ENCODE assay signal across 27 mouse cellular contexts in the genomic region with DNA sequence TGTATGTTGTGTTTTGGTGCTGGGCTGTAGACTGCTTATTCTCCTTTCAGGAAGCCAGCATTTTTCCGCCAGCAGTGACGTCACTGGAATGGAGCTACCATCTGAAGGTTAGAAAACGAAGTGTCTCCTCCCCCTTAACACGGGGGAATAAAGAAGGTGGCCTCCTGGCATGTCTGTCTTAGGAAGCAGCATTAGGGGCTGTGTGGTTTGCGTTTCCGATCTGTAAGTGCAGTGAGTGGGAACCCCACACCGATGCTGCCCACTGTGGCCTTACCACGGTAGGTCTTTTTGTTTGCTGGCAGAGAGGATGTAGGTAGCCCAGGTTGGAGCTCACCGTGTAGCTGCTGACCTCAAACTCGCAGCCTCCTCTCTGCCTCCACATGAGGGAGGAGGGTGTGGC. TPM values are rescaled to one million over a fixed set of nuclear protein-coding genes. Genes with fewer than 3 reads are reported as not detected.
DNase-seq lines count a peak whose midpoint lies in the region; ATAC-seq and TF ChIP-seq lines count a peak whose summit lies in the region.
"Had no signal": no experiment of that assay in that cellular context is flagged by ENCODE, and none has a peak within 500 bp of the region (broad histone marks: within the 10 kb centered on the region; RNA-seq: fewer than 3 reads in every experiment).

No protein-coding gene starts in this region.

- no peak overlapping the region for H3K27ac ChIP-seq in midbrain, postnatal 0 days (ENCODE audit: low read depth, low read length)
- no peak overlapping the region for H3K27ac ChIP-seq in intestine, embryonic 15.5 days
- H3K27ac ChIP-seq: embryonic facial prominence, embryonic 13.5 days; embryonic facial prominence, embryonic 15.5 days; forebrain, embryonic 10.5 days; forebrain, embryonic 12.5 days had no signal

- intact Hi-C loops in left cerebral cortex, postnatal 10 days (cut with DNase I): no loop called here

- WGBS in midbrain, postnatal 0 days: 87% methylated on average over 10 of the region's 10 CpGs
- WGBS in intestine, embryonic 15.5 days: 78% methylated on average over 10 of the region's 10 CpGs

- no peak overlapping the region for H3K9ac ChIP-seq in midbrain, postnatal 0 days (replicated peaks; ENCODE audit: low read length, poor library complexity, severe bottlenecking)
- H3K9ac ChIP-seq in intestine, embryonic 15.5 days: no peak overlapping the region
- H3K9ac ChIP-seq: embryonic facial prominence, embryonic 13.5 days; embryonic facial prominence, embryonic 15.5 days; forebrain, embryonic 12.5 days had no signal

- H3K4me2 ChIP-seq in midbrain, postnatal 0 days (ENCODE audit: low read depth, low read length, poor library complexity, severe bottlenecking): no peak overlapping the region
- H3K4me2 ChIP-seq in intestine, embryonic 15.5 days (replicated peaks): no peak overlapping the region
- H3K4me2 ChIP-seq: embryonic facial prominence, embryonic 13.5 days; embryonic facial prominence, embryonic 15.5 days; forebrain, embryonic 12.5 days had no signal

- H3K36me3 ChIP-seq in megakaryocyte, embryonic 14.5 days (replicated peaks; ENCODE audit: low read length): peaks cover 68% of the 10 kb centered on the region
- H3K36me3 ChIP-seq in midbrain, postnatal 0 days (ENCODE audit: insufficient read depth, low read length): peaks cover 28% of the 10 kb centered on the region
- H3K36me3 ChIP-seq in intestine, embryonic 15.5 days: 0 out of 2 replicates have a peak, but pooled peaks cover 2% of the 10 kb centered on the region

- no peak for DNase-seq in midbrain, postnatal 0 days (ENCODE audit: low spot score)
- no peak for DNase-seq in left cerebral cortex, postnatal 10 days (ENCODE audit: extremely low spot score in 1 of 2, low spot score in 2 of 2)
- DNase-seq: adrenal gland, adult 8-10 months; adrenal gland, postnatal 14 days; adrenal gland, postnatal 36 days; B cell, adult 2 months; cerebellum, adult 11-12 months; cerebellum, adult 2 months; cerebellum, adult 9-10 months; cerebellum, postnatal 10 days; cerebellum, postnatal 25 days; embryo, embryonic 11 days had no signal

- peaks cover 44% of the 10 kb centered on the region for H3K4me1 ChIP-seq in megakaryocyte, embryonic 14.5 days
- no peaks in the 10 kb centered on the region for H3K4me1 ChIP-seq in midbrain, postnatal 0 days (ENCODE audit: insufficient read depth, low read length)
- H3K4me1 ChIP-seq in intestine, embryonic 15.5 days (replicated peaks): peaks cover 4% of the 10 kb centered on the region; the same call in 1 of the 2 replicates
- H3K4me1 ChIP-seq: embryonic facial prominence, embryonic 13.5 days; embryonic facial prominence, embryonic 15.5 days; forebrain, embryonic 10.5 days; forebrain, embryonic 12.5 days had no signal

- peaks cover 9% of the 10 kb centered on the region for H3K9me3 ChIP-seq in megakaryocyte, embryonic 14.5 days
- no peaks in the 10 kb centered on the region for H3K9me3 ChIP-seq in midbrain, postnatal 0 days (ENCODE audit: low read length)
- H3K9me3 ChIP-seq in intestine, embryonic 15.5 days: no peaks in the 10 kb centered on the region
- H3K9me3 ChIP-seq: embryonic facial prominence, embryonic 13.5 days; embryonic facial prominence, embryonic 15.5 days; forebrain, embryonic 10.5 days had no signal

- ATAC-seq in megakaryocyte, adult 5-6 weeks (ENCODE audit: poor library complexity, severe bottlenecking): no peak
- ATAC-seq in hematopoietic stem cell, adult 5-6 weeks (replicated peaks in 1 of 2; ENCODE audit: insufficient read depth in 1 of 2, low FRiP score in 2 of 2, low TSS enrichment in 1 of 2, low read depth in 1 of 2, poor library complexity in 2 of 2, severe bottlenecking in 2 of 2): peak; percentile 61 to 78
- peak; percentile 46 for ATAC-seq in megakaryocyte progenitor cell, adult 5-6 weeks (replicated peaks; ENCODE audit: poor library complexity)
- ATAC-seq in midbrain, postnatal 0 days (ENCODE audit: low FRiP score): no peak
- no peak for ATAC-seq in intestine, embryonic 15.5 days
- ATAC-seq: activated CD4-positive, CD25-positive, alpha-beta regulatory T cell, adult 4 months; CD4-positive, CD25-positive, alpha-beta regulatory T cell, adult 4 months; forebrain, embryonic 14.5 days; Patski had no signal

- H3K4me3 ChIP-seq in megakaryocyte, embryonic 14.5 days (replicated peaks): peak overlapping the region; percentile 7
- H3K4me3 ChIP-seq in midbrain, postnatal 0 days (ENCODE audit: low read depth, low read length): no peak overlapping the region
- no peak overlapping the region for H3K4me3 ChIP-seq in intestine, embryonic 15.5 days (replicated peaks)
- H3K4me3 ChIP-seq: embryonic facial prominence, embryonic 13.5 days; embryonic facial prominence, embryonic 15.5 days; erythroblast, embryonic 14.5 days; forebrain, embryonic 10.5 days; forebrain, embryonic 12.5 days had no signal

- no peaks in the 10 kb centered on the region for H3K27me3 ChIP-seq in megakaryocyte, embryonic 14.5 days (replicated peaks)
- H3K27me3 ChIP-seq in midbrain, postnatal 0 days (ENCODE audit: insufficient read depth, low read length): no peaks in the 10 kb centered on the region
- no peaks in the 10 kb centered on the region for H3K27me3 ChIP-seq in intestine, embryonic 15.5 days (replicated peaks)
- H3K27me3 ChIP-seq: CH12.LX; embryonic facial prominence, embryonic 13.5 days; embryonic facial prominence, embryonic 15.5 days; forebrain, embryonic 12.5 days; Patski had no signal

- TF ChIP-seq CTCF in midbrain, postnatal 0 days (IDR thresholded peaks at IDR 0.05): no peak

RNA-seq across cellular contexts. Expression of gene Ncf1, which starts 22.7 kb away (rescaled TPM):
- 52.7 and 124 TPM in 2 replicates for polyA plus RNA-seq in megakaryocyte, embryonic 14.5 days (2012; ENCODE audit: insufficient read depth, low replicate concordance)
- total RNA-seq in megakaryocyte, adult 5-6 weeks (2015): 284 and 306 TPM in 2 replicates
- total RNA-seq in megakaryocyte, adult 5-6 weeks (2017): 339 and 371 TPM in 2 replicates
- total RNA-seq in hematopoietic stem cell, adult 5-6 weeks (2017): 61.2 and 107 TPM in 2 replicates
- 139 and 150 TPM in 2 replicates for total RNA-seq in megakaryocyte progenitor cell, adult 5-6 weeks (2015)
- total RNA-seq in megakaryocyte progenitor cell, adult 5-6 weeks (2017): 155 and 185 TPM in 2 replicates
- 4.3 and 9.2 TPM in 2 replicates for total RNA-seq in midbrain, postnatal 0 days (2014; rRNA removed)
- polyA plus RNA-seq in midbrain, postnatal 0 days (2015; fragmentation: Nextera tagmentation; extraction: Ambion mirVana): 2.1 and 2.2 TPM in 2 replicates
- 4.2 and 6.0 TPM in 2 replicates for polyA plus RNA-seq in intestine, embryonic 15.5 days (2015; fragmentation: Nextera tagmentation; extraction: Ambion mirVana)
- 1 to 10 TPM; 5.7 to 8.3 TPM for total RNA-seq in left cerebral cortex, postnatal 10 days (2021)

RNA-seq across cellular contexts. Expression of gene Gtf2ird2, which starts 22.9 kb away (rescaled TPM):
- polyA plus RNA-seq in megakaryocyte, embryonic 14.5 days (2012; ENCODE audit: insufficient read depth, low replicate concordance): 6.1 TPM in 1 of 2 replicates, not detected in the other
- 2.7 and 4.4 TPM in 2 replicates for total RNA-seq in megakaryocyte, adult 5-6 weeks (2015)
- total RNA-seq in megakaryocyte, adult 5-6 weeks (2017): 2.5 and 3.2 TPM in 2 replicates
- 7.8 and 11.9 TPM in 2 replicates for total RNA-seq in hematopoietic stem cell, adult 5-6 weeks (2017)
- 4.2 TPM in 2 replicates for total RNA-seq in megakaryocyte progenitor cell, adult 5-6 weeks (2015)
- total RNA-seq in megakaryocyte progenitor cell, adult 5-6 weeks (2017): 4.2 and 4.7 TPM in 2 replicates
- total RNA-seq in midbrain, postnatal 0 days (2014; rRNA removed): 17.3 and 27.0 TPM in 2 replicates
- 14.7 and 15.5 TPM in 2 replicates for polyA plus RNA-seq in midbrain, postnatal 0 days (2015; fragmentation: Nextera tagmentation; extraction: Ambion mirVana)
- polyA plus RNA-seq in intestine, embryonic 15.5 days (2015; fragmentation: Nextera tagmentation; extraction: Ambion mirVana): 8.1 and 8.3 TPM in 2 replicates
- 10 to 100 TPM; 14.1 to 16.5 TPM for total RNA-seq in left cerebral cortex, postnatal 10 days (2021)

RNA-seq across cellular contexts. Expression of gene Rcc1l, which starts 30.1 kb away (rescaled TPM):
- polyA plus RNA-seq in megakaryocyte, embryonic 14.5 days (2012; ENCODE audit: insufficient read depth, low replicate concordance): 7.8 and 12.3 TPM in 2 replicates
- total RNA-seq in megakaryocyte, adult 5-6 weeks (2015): 2.9 and 3.4 TPM in 2 replicates
- total RNA-seq in megakaryocyte, adult 5-6 weeks (2017): 1.8 and 2.1 TPM in 2 replicates
- total RNA-seq in hematopoietic stem cell, adult 5-6 weeks (2017): 8.0 and 9.1 TPM in 2 replicates
- 10.6 and 11.1 TPM in 2 replicates for total RNA-seq in megakaryocyte progenitor cell, adult 5-6 weeks (2015)
- total RNA-seq in megakaryocyte progenitor cell, adult 5-6 weeks (2017): 8.8 and 10.2 TPM in 2 replicates
- total RNA-seq in midbrain, postnatal 0 days (2014; rRNA removed): 15.1 and 16.2 TPM in 2 replicates
- 20.1 and 21.2 TPM in 2 replicates for polyA plus RNA-seq in midbrain, postnatal 0 days (2015; fragmentation: Nextera tagmentation; extraction: Ambion mirVana)
- 33.1 and 34.6 TPM in 2 replicates for polyA plus RNA-seq in intestine, embryonic 15.5 days (2015; fragmentation: Nextera tagmentation; extraction: Ambion mirVana)
- 10 to 100 TPM; 18.4 to 21.1 TPM for total RNA-seq in left cerebral cortex, postnatal 10 days (2021)

Comparison
In these comparisons a context has a peak if more than half of its experiments do, and no peak if none do; other contexts are left out.
1. ATAC-seq: peak in hematopoietic stem cell, adult 5-6 weeks (2 of 2) and megakaryocyte progenitor cell, adult 5-6 weeks (single experiment); none in megakaryocyte, adult 5-6 weeks (single experiment), midbrain, postnatal 0 days (single experiment) and intestine, embryonic 15.5 days (single experiment).